Mouse (Mus musculus): Measurements from ENCODE around the gene Banf2.

The Banf2 gene

DNA sequence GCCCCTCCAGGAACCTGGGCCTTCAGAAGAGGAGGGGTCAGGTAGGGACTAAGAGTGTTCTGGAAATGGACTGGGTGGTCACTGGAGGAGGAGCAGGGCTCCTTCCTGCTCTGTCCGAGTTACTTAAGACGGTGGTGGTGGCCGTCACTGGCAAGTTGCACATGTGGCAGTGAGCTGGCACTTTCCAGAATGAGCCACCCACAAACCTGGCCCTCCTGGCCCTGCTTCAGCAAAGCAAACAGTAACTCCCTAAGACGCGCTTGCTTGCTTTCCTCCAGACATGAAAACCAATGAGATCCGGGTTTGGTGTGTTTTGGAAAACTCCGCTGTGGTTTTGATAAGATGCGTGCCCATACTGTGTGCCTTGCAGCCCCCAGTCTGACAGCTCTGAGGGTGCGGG is 7.5 kb upstream of the Banf2 start:
- no peak for DNase-seq (ENCODE audit: low read depth)

DNA sequence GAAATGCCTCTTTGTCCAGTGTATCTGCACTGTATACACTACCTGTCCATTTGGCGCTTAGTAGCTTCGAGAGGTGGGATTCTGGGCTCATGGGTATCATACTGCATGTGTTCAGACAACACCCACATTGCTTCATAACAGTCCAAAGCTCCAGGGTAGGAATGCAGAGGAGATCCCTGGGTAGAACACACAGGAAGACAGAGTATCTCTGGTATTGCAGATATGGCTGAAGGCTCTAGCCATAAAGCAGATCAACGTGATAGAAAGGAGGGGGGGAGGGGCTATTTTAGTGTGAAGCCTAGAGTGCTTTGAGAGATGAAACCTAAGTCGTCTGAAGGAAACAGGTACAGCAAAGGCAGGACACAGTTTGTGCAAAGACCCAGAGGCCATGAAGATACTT is 6.4 kb upstream of the Banf2 start:
- no peak for DNase-seq (ENCODE audit: low read depth)

DNA sequence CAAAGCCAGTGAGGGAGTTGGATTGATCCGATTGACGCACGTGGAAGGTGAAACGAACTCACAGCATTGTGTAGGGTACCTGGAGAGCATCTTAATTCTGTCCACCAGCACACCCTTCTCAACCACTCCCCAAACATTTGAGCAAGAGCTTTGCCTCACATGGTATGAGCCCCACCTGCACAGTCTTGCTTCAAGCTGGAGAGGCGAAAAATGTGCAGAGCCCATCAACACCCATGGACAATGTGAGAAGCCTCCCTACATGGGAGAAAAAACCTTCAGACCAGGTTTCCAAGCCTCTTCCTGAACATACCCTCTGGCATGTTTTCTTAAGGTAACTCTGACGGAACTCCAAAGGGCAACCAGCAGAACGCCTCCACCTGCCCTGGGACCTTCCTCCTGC is 2.1 kb upstream of the Banf2 start:
- no peak for DNase-seq (ENCODE audit: low read depth)

DNA sequence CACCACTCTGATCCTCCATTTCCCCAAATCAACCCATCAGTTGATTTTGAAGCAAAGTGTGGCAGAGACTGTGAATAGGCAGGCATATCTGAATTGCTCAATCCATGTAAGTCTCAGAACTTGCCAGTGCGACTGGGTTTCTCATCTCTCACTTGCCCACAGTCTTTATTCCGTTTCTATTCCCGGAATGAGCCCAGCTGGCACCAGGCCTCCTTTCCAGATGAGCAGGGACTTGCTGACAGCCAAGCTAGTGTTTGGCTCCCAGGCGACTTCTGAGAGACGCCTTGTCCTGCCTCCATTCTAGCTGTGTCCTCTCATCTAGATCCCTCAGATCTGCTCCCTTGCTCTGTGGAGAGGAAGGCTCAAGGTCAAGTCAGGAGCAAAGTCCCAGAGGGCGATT is 11.9 kb downstream of the Banf2 start:
- peak; percentile 53 for DNase-seq (ENCODE audit: low read depth)

DNA sequence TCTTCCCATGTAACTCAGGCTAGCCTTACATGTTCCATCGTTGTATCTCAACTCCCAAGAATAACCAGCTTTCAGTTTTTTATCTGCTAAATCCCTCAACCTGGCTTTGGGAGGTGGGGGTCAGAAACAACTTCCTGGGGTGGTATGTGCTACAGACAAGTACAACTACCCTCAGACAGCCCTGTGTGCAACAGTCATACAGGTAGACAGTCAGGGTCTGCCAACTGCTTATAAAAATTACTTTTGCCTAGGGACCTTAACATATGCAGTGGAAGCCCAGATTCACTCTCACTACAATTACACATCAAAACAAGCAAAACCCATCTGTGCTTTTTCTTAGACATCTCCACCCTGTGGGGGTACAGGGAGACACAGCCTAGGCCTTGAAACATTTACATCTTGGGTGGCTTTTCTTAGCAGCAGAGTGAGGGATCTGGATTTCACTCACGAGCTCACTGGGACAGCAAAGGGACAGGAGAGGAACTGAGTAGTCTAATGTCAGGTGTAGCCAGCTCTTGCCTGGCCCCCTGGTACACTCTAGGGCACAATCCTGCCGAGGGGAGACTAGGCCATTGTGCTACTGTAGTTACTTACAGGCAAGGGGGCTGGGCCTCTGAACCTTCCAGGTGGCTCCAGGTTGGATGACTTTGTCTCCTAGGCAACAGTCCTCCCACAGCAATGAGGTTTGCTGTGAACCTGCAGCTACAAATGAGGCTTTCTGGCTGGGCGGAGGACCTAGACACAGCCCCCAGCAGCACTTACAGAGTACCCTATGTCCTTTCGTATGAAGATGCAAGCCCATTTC is 13.1 kb downstream of the Banf2 start:
- DNase-seq (ENCODE audit: low read depth): no peak

DNA sequence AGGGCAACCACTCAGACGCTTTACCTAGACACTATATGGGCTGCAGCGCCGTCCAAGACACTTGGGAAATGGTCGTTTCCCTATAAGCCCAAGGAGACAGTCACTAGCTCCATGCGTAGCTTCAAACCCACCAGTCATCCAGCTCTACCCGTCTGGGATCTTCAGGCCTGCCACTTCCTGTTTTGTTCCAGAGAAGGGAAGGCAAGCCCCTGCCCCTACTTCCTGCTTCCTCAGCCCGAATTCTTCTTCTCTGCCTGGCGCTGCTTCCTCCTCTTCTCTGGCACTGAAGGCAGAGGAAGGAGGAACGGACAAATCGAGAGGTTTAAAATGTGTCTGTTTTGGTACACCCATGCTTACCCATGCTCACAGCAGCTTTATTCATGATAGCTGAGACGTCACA is 14.1 kb downstream of the Banf2 start:
- no peak for DNase-seq (ENCODE audit: low read depth)

DNA sequence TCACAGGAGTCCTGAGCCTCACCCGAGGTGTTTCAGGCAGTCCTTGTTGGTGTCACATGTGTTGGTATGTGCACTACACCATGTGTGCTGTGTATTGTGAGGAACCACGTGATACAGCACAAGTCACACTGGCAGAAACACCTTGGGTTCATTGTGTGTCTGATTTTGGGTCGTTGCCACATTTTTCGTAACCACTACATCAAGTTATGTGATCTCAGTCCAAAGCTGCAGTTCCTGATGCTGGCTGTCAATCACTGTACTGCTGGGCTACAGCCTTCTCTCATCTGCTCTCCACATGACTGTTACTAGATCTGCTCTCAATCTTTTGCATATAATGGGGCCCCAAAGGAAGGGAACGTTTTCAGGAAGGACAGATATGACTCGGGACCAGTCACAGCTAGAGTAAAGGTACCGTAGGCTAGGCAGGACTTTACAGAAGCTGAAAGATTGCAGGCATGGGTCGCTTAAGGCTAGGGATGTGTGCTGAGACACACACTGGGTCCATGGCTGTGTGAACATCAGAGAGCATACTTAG is 17.4 kb downstream of the Banf2 start:
- DNase-seq (ENCODE audit: low read depth): no peak

DNA sequence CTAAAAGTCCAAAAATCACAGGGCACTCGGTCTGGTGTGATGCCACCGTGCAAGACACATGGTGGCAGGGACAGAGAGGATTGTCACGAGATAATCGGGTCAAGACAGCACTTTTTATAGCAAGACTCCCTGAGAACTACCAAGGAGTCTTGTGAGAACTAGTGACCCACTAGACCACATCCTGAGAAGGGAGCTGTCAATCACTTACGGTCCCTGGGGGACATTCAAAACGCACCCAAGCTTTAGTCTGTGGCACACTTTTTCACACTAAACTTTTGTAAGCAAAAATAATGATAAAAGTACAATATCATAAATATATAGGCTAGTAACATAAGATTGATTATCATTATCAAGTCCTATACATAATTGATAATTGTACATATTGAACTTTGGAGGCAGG is 18.0 kb downstream of the Banf2 start:
- no peak for DNase-seq (ENCODE audit: low read depth)

DNA sequence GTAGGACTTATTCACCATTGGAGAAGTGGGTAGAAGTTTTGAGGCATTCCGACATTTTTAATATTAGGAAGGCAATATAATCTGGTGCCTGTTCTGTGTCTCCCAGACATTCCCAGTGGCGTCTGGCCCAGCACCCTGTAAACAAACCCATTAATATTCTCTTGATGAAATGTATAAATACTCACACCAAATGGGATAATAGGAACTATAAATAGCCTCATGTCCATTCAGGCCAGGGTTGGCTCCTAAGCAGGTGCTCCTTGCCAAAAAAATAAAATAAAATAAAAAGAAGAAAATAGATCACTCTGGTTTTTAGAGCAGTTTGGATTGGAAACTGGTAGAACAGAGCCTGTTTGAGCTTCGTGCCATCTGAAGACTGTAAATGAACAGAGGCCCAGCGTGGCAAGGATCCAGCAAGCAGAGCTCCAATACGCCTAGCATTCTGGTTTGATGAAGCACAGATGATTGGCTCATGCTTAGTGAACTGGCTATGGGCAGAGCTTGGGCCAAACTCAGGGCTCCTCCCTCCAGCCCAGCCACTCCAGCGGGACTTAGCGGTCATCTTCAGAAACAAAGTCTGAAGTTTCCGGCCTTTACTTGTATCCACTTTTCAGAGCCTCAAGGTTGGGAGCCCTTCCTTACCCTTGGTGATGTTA is 19.7 kb downstream of the Banf2 start:
- peak; percentile 48 for DNase-seq (ENCODE audit: low read depth)

DNA sequence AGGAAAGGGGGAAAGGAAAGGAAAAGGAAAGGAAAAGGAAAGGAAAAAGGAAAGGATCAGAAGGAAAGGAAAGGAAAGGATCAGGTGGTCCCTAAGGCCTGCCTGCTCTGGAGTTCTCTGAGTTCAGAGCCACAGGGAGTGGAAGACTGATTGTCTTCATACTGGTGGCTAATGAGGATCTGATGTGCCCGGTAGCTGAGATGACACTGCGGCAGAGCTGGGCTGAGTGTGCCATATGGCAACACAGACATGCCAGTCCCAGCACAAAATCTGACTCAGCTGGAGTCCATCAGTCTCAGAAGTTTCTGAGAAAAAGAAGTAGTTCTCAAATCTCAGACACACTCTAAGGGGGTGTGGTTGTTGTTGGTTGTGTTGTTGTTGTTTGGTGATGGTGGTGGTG is 24.9 kb downstream of the Banf2 start:
- DNase-seq (ENCODE audit: low read depth): no peak

DNA sequence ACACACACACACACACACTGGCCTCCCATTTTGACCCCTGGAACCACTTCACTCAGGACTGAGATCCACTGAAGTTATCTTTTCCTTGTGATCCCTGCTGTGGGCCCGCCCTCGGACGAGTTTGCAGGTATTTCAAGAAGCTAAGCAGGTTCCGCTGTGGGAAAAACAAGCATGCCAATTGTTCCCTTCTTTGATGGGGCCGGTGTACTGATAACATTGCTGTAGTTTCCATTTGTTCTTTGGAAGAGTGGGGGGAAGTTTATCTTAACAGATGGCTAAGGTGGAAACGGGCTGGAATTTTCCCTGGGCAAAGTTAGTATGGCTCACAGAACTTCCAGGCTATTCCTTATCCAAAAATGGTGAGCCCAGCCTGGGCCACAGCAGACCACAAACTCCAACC is 28.8 kb downstream of the Banf2 start:
- no peak for DNase-seq (ENCODE audit: low read depth)

DNA sequence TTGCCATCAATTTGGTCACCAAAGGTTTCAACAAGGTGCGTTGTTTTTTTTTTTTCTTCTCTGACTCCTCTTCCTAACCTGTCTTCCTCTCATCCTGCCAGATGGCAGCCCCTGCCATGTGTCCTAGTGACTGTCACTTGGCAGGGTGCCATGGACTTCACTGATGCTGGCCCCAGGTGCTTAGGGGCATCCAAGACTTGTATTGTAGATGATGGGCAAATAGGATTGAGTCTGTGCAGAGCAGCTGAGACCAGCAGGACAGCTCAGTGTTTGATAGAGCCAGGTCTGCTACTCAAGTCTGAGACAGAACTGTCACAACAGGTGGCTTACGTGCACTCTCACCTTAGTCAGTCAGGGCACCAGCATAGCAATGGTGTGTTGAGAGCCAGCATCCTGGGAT is 32.6 kb downstream of the Banf2 start:
- DNase-seq (ENCODE audit: low read depth): no peak

DNA sequence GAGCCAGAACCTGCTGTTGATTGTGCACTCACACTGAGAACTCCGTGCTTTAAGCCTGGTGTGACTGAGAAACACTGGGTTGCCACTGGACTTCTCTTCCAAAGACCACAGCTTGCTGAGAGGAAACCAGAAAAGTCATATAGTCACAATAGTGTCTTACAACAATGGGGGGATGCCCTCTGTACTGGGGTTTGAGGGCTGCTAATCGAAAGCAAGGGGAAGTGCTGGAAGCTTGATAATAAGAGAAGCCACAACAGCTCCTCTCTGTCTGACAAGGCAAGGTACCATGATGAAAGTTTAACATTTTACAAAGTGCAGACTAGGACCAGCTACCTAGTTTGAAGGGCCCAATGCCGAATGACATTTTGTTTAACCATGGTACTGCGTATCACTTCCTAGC is 36.8 kb downstream of the Banf2 start:
- no peak for DNase-seq (ENCODE audit: low read depth)

DNA sequence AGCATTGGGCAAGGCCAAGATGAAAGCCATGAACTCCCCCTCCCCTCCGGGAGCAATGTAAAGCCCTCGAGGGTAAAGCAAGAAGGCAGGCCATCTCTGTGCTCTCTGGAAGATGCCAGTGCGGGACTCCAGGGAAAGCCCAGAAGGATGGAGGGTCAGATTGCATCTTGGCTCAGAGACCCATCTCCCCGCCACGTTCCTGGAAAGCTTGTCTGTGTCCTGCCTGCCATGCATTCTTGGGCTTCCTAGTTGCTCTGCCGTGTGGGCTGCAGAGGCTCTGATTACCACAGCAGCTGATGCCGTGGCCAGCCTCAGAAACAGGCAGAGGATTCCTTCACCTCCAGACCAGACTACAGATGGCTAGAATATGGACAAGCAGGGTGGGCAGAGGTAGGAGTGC is 37.6 kb downstream of the Banf2 start:
- DNase-seq (ENCODE audit: low read depth): no peak

DNA sequence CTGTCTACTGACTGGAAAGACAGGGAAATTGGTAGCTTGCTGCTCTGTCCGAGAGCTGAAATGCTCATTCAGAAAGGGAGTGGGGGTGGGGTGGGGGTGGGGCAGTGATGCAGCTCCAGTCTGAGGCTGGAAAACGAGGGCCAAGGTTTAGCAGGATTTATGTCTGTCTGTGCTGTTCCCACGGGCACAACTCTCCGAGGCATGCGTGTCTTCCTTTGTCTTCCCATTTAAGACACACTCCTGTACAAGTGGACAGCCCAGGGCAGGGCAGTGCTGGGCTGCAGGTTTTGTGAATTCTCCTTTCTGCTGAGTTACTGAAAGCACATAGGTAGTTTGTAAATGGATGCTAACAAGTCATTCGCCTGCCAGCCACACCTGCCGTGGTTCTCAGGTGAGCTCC is 39.8 kb downstream of the Banf2 start:
- DNase-seq (ENCODE audit: low read depth): no peak

DNA sequence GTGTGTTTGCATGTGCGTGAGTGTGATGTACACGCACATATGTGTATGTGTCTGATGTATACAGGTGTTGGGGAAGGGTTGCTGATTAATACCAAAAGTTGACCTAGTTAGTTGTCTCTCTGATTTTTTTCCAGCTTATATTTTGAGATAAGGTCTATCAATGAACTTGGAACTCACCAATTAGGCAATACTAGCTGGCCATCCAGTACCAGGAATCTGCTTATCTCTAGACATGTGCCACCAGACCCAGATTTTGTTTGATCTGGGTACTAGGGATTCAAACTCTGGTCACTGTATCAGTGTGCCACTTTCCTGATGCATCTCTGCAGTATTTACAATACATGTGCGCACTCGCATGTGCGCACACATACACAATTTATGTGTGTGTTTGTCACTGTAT is 41.2 kb downstream of the Banf2 start:
- no peak for DNase-seq (ENCODE audit: low read depth)

DNA sequence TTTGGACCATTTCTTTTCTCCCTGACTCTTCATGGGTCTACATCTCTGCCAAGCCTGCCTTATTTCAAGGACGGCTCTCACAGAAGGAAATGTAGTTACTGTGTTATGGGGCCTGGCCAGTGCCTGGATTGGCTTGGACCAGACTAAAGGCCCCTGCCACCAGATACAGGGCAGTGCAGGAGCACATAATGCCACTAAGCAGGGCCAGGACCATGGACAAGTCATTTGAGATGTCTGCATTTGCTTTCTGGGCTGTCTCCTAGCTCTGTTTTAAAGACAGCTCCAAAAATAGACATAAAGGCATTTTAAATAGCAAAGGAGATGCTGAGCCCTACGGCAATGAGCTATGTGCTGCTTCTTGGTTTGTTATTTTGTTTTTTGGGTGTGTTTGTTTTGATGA is 43.8 kb downstream of the Banf2 start:
- no peak for DNase-seq (ENCODE audit: low read depth)

DNA sequence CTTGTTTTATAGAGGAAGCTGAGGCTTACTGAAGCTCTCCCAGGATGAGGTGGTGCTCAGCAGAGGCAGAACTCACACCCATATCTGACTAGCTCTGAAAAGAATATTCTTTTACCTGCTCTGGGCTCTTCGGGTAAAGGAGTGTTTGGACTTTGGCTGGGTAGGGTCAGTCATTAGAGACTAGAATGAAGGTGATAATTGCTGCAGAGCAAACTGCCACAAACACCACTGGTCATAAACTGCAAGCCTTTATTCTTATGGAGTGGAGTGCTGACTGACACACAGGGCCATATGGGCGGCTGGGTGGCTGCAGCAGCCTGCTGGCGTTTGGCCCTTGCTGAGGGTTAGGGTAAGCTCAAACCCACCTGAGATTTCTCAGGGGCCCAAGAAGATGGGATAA is 46.0 kb downstream of the Banf2 start:
- DNase-seq (ENCODE audit: low read depth): no peak

DNA sequence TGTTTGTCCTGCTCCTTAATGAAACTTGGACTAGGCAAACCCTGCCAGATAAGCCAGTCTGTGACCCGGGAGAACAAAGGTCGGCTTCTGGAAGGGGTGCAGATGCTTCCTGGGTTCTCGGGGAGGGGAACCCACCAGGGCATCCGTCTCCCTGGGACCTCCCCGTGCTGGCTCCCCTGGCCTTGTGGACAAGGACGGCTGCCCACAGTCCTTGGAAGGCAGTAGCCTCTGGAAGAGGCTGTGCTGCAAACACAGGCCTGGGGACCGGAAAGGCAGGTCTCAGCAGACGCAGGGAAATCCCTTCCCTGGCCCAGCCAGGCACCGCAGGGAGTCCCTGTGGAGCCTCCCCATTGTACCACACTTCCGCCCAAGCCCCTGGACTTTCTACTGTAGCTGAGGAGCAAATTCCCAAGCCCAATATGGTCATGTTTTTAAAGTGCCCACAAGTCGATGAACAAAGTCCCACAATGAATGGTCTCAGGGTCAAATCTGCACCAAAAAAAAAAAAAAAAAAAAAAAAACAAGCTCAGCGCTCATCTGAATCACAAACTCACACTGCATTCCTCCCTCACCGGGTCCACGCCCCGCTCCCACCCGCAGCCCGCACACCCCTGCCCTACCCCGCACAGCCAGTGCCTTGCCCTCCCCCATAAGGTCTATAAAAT is 53.5 kb downstream of the Banf2 start:
- no peak for DNase-seq (ENCODE audit: low read depth)

DNA sequence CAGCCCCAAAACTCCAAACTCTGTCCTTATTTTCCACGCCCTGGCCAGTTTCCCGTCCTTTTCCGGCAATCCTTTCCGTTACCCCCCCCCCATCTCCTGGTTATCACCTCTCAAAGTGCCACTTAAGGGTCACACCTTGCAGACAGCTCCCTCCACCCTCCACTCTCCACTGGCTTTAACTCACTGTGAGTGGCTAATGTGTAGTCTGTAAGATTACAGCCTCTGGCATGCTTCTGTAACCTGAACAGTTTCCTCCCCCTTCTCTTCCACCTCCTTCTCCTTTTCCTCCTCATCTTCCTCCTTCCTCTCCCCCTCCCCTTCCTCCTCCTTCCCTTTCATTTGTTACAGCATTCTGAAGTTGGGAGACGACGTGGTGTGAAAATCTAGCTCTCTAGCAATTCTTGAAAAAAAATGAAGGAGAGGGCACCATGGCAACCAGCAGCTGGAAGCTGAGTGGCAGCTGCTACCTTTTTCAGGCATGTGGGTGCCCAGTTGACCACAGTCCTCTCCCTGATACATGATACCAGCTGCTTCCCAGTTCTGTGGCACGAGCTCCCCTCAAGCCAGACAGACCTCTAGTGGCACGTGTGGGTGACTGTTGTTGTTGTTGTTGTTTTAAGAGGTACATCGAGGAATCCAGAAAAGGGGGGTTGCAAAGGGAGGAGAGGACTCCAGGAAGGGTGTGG is 55.2 kb downstream of the Banf2 start:
- no peak for DNase-seq (ENCODE audit: low read depth)

DNA sequence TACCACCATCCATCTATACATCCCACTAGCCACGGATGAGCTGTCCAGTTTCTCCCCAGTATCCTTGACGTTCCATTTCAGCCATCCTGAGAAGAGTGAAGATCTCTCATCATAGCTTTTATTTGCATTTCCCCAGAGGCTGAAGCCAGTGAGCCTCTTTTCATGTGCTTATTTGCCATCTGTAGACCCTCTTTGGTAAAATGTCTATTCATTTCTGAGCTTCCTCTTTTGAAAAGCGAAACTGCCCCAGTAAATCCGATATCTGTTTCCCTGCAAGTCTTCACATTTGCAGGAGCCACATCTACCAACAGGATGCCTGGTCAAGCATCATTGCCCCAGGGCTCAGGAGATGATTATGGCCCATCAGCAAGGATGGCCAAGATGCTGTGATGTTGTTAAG is 59.9 kb downstream of the Banf2 start:
- DNase-seq (ENCODE audit: low read depth): no peak

DNA sequence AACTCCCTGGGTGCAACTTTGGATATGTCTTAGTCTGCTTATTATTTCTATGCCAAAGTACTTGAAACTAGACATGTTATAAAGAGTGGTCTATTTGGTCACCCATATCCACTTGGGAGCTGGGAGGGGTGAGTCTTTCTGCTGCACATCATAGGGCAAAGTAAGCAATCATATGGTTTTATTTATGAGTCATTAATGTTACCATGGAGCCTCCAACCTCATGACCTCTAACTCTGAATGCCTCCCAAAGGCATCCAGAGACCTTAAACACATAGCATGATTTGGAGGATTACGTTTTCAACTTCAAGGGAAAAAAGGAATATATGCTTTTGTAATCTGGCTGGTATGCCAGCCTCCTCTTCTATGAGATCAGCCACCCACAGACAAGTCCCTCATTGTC is 61.9 kb downstream of the Banf2 start:
- DNase-seq (ENCODE audit: low read depth): no peak
